In the genomic region with DNA sequence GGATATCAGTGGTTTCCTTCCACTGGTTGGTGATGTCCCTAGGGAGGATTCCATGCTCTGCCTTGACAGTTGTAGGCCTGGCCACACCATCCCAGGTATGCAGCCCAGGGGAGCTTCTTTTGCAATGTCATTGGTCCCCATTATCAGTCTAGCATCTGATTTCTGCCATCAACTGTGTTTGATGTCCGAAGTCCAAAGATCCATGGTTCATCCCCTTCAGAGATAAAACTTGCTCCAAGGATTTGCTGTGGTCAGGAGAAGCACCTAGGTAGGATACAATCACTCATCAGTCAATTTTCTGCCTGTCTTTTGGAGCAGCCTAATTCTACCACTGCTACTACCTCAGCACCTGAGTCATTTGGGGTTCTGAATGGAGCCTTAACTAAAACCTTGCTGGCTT, we compare ENCODE assay signal across 25 mouse cellular contexts.
"Had no signal": no experiment of that assay in that cellular context is flagged by ENCODE, and none has a peak within 500 bp of the region (broad histone marks: within the 10 kb centered on the region; RNA-seq: fewer than 3 reads in every experiment).

No protein-coding gene starts in this region.

- H3K4me1 ChIP-seq: heart, embryonic 10.5 days; heart, embryonic 12.5 days; hindbrain, embryonic 10.5 days; hindbrain, embryonic 12.5 days; intestine, embryonic 15.5 days; limb, embryonic 13.5 days; limb, embryonic 15.5 days had no signal

- H3K4me2 ChIP-seq: heart, embryonic 12.5 days; hindbrain, embryonic 12.5 days; hindbrain, embryonic 14.5 days; intestine, embryonic 15.5 days; limb, embryonic 13.5 days; limb, embryonic 15.5 days; liver, embryonic 11.5 days had no signal

- H3K27ac ChIP-seq: gastrocnemius, adult 2 months; heart, embryonic 10.5 days; hindbrain, embryonic 10.5 days; hindbrain, embryonic 12.5 days; hindbrain, embryonic 14.5 days; intestine, embryonic 15.5 days; layer of hippocampus, adult 2 months; limb, embryonic 13.5 days; limb, embryonic 15.5 days; liver, embryonic 14.5 days had no signal

- H3K9me3 ChIP-seq: heart, embryonic 10.5 days; hindbrain, embryonic 10.5 days; hindbrain, embryonic 12.5 days; intestine, embryonic 15.5 days; limb, embryonic 13.5 days; limb, embryonic 15.5 days had no signal

- ATAC-seq: hindbrain, embryonic 16.5 days; inflammation-experienced regulatory T-cells, adult 6 months; intestine, embryonic 15.5 days had no signal

- H3K4me3 ChIP-seq: gastrocnemius, adult 2 months; heart, embryonic 10.5 days; heart, embryonic 12.5 days; hindbrain, embryonic 10.5 days; hindbrain, embryonic 12.5 days; intestine, embryonic 15.5 days; layer of hippocampus, adult 2 months; limb, embryonic 13.5 days; limb, embryonic 15.5 days had no signal

- H3K27me3 ChIP-seq: hindbrain, embryonic 12.5 days; intestine, embryonic 15.5 days; limb, embryonic 13.5 days; limb, embryonic 15.5 days had no signal

- DNase-seq: gastrocnemius, adult 2 months; gastrocnemius, postnatal 10 days; gastrocnemius, postnatal 25 days; heart, postnatal 10 days; heart, postnatal 4 days; kidney, adult 18-20 months; kidney, adult 8-10 months; kidney, postnatal 10 days; kidney, postnatal 25 days; kidney, postnatal 4 days; layer of hippocampus, postnatal 36 days; left cerebral cortex, postnatal 4 days had no signal

- H3K36me3 ChIP-seq: heart, embryonic 10.5 days; heart, embryonic 12.5 days; hindbrain, embryonic 10.5 days; hindbrain, embryonic 12.5 days; intestine, embryonic 15.5 days; limb, embryonic 13.5 days; limb, embryonic 15.5 days had no signal

- H3K9ac ChIP-seq: heart, embryonic 12.5 days; hindbrain, embryonic 12.5 days; hindbrain, embryonic 14.5 days; intestine, embryonic 15.5 days; limb, embryonic 13.5 days; limb, embryonic 15.5 days; liver, embryonic 14.5 days had no signal
